Mouse (Mus musculus) thymus, adult 2 months (tissue): ENCODE results near the gene Rprd1b.

Experiments
- CTCF ChIP-seq: fragments of 200-500 bp; IDR thresholded peaks from 2 replicates; pipeline ENCODE4 v1.5.1; 2012; ENCODE audit warnings: mild to moderate bottlenecking, control low read depth, low read length, moderate library complexity, borderline replicate concordance; ENCODE audit not compliant: control insufficient read depth, poor library complexity, insufficient read depth; ENCODE audit errors: extremely low read depth
- POLR2A ChIP-seq: fragments of 200-500 bp; IDR thresholded peaks from 2 replicates; pipeline ENCODE4 v1.6.1; 2012; ENCODE audit warnings: mild to moderate bottlenecking, low read length, control low read depth, moderate library complexity; ENCODE audit not compliant: control insufficient read depth, poor library complexity, insufficient read depth; ENCODE audit errors: extremely low read depth

DNA sequence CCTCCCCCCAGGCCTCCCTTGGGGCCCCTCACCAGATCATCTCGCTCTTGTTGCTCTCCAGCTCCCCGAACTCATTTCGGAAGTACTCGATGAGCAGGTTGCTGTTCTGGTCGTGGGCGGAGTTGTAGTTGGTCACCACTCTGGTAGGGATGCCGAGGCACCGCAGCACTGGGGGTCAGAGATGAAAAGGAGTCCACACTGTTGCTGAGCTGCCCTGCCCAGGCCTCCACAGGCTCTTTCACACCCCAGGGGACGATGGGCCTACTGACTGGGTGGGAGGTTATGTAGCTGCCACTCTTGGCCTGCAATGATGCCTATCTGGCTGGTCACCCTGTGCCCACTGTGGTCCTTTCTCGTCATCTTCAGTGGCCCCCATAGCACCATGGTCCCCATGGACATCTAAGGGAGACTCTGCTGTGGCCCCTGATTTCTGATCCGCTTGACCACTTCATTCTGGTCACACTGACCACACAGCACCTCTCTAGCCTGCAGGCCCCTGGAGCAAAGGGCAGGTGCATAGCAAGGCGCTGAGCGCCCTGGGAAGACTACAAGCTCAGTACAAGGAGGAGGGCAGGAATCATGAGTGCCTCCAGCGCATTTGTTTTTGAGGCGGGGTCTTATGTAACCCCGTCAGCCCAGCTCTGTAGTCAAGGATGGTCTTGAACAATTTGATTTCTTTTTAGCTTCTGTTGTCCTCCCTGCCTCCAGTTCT lies 101.2 kb downstream of the Rprd1b start:
- TF ChIP-seq CTCF (no peak), POLR2A (no peak)
